Mouse (Mus musculus): ENCODE results near the gene Fitm1.
A peak's percentile ranks its signal among the peaks of the same experiment; 100 is the strongest.

The Fitm1 gene

GRCm38 (mm10) chr14:55575302-55575701 lies at the start of gene Fitm1:
TSS of gene Fitm1 (plus strand) at chr14:55575617.
- no peak for DNase-seq (ENCODE audit: low spot score)

GRCm38 (mm10) chr14:55526674-55527073 lies 48.7 kb upstream of the Fitm1 start:
- no peak for DNase-seq (ENCODE audit: low spot score)

DNA sequence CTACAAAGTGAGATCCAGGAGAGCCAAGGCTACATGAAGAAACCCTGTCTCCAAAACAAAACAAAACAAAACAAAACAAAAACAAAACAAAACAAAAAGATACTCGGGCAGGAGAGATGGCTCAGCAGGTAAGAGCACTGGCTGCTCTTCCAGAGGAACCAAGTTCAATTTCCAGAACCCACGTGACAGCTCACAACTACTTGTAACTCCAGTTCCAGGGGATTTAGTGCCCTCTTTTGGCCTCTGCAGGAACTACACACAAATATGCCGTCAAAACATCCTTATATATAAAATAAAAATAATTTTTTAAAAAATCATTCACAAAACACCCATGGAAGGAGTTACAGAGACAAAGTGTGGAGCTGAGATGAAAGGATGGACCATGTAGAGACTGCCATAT lies 47.5 kb upstream of the Fitm1 start:
- peak; percentile 64 for DNase-seq (ENCODE audit: low spot score)

DNA sequence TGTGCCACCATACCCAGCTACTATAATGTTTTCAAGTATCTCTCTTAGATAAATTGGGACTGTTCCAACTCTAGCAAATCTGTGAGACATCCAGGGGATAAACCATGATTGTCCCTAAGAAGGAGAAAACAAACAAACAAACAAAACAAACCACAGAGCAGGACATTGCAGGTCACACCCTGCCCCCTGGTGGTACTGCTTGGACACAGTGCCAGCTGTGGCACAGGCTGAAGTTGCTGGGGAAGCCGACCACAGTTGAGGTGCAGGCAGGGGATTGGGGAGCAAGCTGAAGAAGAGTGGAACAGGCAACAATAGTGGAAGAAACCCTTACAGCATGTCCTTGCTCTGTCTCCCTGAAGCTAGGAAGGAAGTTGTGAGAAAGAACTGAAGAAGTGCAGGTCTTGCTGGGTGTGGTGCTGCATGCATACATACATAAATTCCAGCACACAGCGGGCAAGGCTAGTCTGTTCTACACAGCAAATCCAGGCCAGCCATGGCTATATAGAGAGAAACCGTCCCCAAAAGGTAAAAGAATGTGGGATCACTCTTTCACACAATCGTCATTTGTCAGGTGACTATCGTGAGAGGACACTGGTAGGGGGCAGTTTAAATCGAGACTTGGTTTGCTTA lies 39.2 kb upstream of the Fitm1 start:
- peak; percentile 61 for DNase-seq (ENCODE audit: low spot score)

DNA sequence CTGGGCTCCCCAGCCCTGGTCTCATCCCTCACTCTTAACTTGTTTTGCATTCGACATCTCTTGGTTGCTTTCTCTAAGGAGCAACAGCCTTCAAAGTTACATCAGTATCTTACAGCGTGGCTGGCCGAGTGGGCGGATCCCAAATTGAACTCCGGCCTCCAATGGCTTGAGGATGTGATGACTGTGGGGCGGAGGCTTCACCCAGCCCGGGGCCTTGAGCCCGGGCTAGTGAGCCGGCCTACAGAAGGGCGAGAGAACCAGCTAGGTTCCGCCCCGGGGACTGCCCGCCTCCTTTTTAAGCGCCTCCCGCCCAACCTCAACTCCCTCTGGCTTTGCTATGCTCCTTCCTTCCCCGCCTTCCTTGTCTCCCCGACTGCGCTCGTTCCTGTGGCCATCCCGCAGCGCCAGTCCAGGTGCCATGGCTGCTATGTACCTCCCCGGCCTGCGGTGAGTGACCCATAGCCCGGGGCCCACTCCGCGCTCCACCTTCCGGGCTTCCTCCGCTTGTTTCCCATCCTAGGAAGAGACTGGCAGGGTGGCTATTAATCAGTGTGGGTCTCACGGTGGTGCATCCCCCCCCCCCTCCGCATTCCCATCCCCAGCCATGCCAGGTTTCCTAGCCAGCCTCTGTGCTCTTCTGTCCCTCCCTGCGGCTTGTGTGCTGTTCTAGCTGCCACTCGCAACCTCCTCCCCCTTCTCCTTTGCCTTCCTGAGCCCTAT lies 35.2 kb upstream of the Fitm1 start, which contains the start of gene Pck2:
Gene Pck2 (plus strand): TSS at position 200 of the 720 bp plus-strand sequence.
- peak; percentile 91 for DNase-seq (ENCODE audit: low spot score)

GRCm38 (mm10) chr14:55540787-55541321 lies 34.6 kb upstream of the Fitm1 start:
- no peak for DNase-seq (ENCODE audit: low spot score)

- DNase-seq (ENCODE audit: low spot score), result no peak
Observed at GRCm38 (mm10) chr14:55542268-55542667, 33.1 kb upstream of the Fitm1 start.

GRCm38 (mm10) chr14:55544334-55544733 lies 31.1 kb upstream of the Fitm1 start:
- no peak for DNase-seq (ENCODE audit: low spot score)

DNA sequence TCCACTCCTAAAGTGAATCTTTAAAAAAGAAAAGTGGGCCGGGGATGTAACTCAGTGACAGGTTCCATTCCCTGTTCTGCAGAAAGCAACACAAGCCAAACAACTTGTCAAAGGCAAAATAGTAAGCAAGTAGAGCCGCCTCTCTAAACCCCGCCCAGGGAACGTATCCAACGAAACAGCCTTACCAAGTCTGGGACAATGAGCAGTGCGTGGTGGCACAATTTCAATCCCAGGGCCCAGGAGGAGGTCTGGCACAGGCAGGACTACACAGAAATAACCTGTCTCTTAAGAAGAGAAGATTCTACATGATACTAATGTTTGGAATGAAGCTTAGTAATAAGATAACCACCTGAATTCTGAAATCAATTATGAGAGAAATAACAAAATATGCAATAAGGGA lies 25.2 kb upstream of the Fitm1 start:
- no peak for DNase-seq (ENCODE audit: low spot score)

DNA sequence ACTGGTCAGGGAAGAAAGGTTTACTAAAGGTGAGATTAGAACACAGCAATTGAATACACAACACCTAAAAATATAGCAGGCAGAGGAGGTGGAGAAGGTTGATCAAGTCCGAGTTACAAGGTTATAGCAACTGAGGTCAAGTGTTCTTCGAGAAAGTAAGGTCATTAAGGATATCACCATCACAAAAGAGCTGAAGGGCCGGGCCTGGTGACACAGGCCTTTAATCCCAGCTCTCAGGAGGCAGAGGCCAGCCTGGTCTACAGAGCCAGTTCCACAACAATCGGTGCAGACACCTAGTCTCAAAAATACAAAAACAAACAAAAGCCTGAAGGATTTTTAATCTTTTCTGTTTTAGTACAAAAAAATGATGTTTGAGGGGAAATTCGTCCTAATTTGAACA lies 24.1 kb upstream of the Fitm1 start:
- DNase-seq (ENCODE audit: low spot score), result no peak

GRCm38 (mm10) chr14:55551794-55552193 lies 23.6 kb upstream of the Fitm1 start:
- no peak for DNase-seq (ENCODE audit: low spot score)

DNA sequence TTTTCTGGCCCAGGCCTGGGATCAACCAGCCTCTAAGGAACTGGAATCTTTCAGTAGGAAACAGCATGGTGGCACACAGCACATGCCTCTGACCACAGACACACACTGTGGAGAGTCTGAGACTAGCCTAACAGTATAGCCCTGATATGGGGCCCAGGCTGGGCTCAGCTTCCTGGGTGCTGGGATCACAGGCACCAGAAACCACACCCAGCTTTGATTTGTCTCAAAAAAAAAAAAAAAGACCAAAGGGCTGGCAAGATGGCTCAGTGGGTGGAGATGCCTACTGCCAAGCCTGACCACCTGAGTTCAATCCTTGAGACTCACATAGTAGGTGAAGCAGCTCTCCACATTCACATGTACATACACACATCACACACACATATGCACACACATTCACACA lies 20.8 kb upstream of the Fitm1 start:
- DNase-seq (ENCODE audit: low spot score), result no peak

DNA sequence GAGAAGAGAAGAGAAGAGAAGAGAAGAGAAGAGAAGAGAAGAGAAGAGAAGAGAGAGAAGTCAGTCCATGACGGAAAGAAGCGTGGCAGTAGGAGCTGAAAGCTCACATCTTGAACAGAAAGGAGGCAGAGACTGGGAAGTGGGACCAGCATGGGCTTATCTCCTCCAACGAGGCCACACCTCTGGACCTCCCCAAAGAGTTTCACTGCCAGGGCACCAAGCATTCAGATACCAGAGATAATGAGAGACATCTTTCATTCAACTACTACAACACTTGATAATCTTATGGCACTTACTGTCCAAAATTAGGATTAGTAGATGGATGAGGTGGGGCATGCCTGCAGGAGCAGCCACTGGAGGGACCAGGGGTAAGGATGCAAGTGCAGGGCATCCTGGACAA lies 19.6 kb upstream of the Fitm1 start:
- no peak for DNase-seq (ENCODE audit: low spot score)

GRCm38 (mm10) chr14:55557003-55557402 lies 18.4 kb upstream of the Fitm1 start:
- DNase-seq (ENCODE audit: low spot score), result peak; percentile 84

DNA sequence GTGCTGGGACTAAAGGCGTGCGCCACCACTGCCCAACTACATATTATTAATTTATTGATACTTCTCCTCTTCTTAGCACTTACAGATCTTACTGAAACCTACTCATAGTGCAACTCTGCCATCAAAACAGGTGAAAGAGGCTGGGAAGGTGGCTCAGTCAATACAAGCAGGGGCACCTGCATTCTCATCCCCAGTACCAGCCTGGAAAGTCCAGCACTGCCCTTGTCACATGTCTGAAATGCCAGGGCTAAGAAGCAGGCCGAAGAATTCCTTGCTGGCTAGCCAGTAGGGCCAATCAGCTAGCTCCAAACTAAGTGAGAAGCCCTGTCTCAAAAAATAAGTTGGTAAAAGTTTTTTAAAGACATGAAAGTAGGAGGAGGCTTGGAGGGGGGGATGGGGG lies 17.8 kb upstream of the Fitm1 start:
- no peak for DNase-seq (ENCODE audit: low spot score)

- DNase-seq (ENCODE audit: low spot score), result no peak
Observed at GRCm38 (mm10) chr14:55558740-55559448, 16.5 kb upstream of the Fitm1 start.

- DNase-seq (ENCODE audit: low spot score), result peak; percentile 97
Observed at GRCm38 (mm10) chr14:55559799-55560201, 15.6 kb upstream of the Fitm1 start, which contains the start of gene Dcaf11. TSS of gene Dcaf11 (plus strand) at chr14:55560006.

- DNase-seq (ENCODE audit: low spot score), result peak; percentile 98
Observed at GRCm38 (mm10) chr14:55560202-55561073, 15.0 kb upstream of the Fitm1 start, which contains the start of gene A730061H03Rik. TSS of gene A730061H03Rik (minus strand) at chr14:55560406.

DNA sequence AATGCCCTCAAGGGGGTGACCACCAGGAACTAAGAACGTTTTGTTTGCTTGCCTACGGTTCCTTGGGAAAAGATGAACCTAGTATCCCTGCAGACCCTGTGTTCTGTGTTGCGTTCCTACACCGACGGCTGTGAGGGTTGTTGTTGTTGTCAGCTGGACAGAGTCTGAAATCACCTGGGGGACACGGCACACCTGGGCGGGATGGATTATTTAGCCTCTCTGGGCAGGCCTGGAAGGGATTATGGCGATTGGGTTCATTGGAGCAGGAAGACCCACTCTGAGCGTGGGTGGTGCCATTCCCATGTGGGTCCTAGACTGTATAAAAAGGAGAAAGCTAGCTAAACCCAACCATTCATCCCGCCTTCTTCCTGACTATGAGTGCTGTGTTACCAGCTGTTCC lies 13.6 kb upstream of the Fitm1 start:
- no peak for DNase-seq (ENCODE audit: low spot score)

DNA sequence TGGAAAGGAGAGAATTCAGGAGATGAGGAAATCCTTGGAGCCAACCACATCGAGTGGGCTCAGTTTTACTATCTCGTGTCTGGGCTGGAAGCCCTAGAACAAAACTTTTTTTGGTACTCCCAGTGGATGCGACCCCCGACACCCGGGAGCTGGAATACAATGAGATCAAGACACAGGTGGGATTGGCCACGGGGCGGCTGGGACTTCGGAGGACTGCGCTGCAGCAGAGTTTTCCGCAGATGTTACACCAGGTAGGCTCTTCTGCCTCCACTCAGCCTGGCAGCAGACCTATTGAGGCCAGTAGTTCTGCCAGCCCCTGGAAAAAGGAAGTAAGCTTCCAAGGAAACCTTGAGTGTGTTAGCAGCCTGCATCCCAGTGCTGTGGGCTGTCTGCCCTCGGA lies 12.2 kb upstream of the Fitm1 start:
- DNase-seq (ENCODE audit: low spot score), result no peak

DNA sequence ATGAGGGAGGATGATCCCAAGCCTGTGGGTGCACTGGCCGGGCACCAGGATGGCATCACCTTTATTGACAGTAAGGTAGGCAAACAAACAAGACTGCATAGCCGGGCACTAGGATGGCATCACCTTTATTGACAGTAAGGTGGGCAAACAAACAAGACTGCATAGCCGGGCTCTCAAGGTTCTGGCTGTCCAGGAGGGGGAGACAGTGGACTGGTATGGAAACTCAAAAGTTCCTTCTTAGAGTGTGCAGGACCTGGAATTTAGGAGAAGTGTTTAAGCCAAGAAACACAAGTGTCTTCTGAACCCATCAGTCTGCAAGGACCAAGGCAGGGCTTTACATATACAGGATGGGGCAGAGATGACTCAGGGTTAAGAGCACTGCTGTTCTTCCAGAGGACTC lies 9.7 kb upstream of the Fitm1 start:
- no peak for DNase-seq (ENCODE audit: low spot score)

DNA sequence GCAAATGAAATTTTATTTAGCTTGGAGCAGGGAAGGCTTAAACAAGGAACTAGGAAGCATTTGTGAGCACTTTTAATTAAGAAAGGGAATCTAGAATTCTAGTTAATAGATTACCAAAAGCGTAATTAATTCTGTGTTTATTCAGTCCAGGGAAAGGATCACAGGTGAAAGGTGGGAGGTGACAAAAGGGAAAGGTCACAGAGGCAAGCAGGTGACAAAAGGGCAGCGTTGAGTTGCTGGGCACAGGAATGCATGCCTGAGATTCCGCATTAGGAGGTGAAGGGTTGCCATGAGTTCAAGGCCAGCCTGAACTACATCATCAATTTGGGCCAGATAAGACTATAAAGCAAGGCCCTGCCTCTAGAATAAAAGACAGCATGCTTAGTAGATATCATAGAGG lies 7.9 kb upstream of the Fitm1 start:
- DNase-seq (ENCODE audit: low spot score), result no peak

Data from embryo, embryonic 10 days (tissue).